Mouse (Mus musculus): ENCODE measurements around the gene 4930452B06Rik. TPM values are rescaled to one million over a fixed set of nuclear protein-coding genes. Genes with fewer than 3 reads are reported as not detected.

4930452B06Rik gene
- total and polyA plus RNA-seq, 3 experiments = not detected

DNA sequence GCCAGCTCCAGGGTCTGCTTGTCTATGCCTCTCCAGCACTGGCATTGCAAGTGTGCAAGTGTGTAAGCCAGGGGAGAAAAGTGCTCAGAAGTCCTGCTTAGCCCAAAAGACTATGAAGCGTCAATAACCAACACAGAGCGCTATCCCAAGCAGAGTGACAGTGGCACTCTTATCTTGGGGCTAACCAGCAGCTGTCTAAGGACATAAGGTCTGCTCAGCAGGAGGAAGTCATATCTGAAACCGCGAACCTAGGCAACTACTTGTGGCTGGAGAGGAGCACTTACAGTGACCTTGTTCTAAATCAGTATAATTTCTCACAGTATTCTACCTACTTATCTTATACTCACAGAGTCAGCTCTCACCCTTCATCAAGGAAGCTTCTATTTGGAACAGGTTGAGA, 214.9 kb downstream of the 4930452B06Rik start:
- Histone ChIP-seq H3K9me3 (replicated peaks; ENCODE audit: insufficient read depth, low read length) (no peaks in the 10 kb centered on the region), H3K9ac (ENCODE audit: control insufficient read depth, low read depth, low read length, poor library complexity, severe bottlenecking) (no peak overlapping the region), H3K36me3 (ENCODE audit: control insufficient read depth in 1 of 2, insufficient read depth in 2 of 2, low read length in 2 of 2) (no peaks in the 10 kb centered on the region), H3K27ac (ENCODE audit: control insufficient read depth, low read depth, low read length) (no peak overlapping the region), H3K4me3 (ENCODE audit: control insufficient read depth in 1 of 2, insufficient read depth in 1 of 2, low read depth in 2 of 2, low read length in 2 of 2) (no peak overlapping the region), H3K27me3 (ENCODE audit: control insufficient read depth in 1 of 2, insufficient read depth in 2 of 2, low read length in 2 of 2) (no peaks in the 10 kb centered on the region), H3K79me2 (ENCODE audit: control insufficient read depth, insufficient read depth, low read length, poor library complexity) (no peaks in the 10 kb centered on the region), H3K4me1 (ENCODE audit: control insufficient read depth in 1 of 2, insufficient read depth in 2 of 2, low read length in 2 of 2) (no peaks in the 10 kb centered on the region)
- no peak for TF ChIP-seq USF1 (IDR thresholded peaks at IDR 0.05; ENCODE audit: low read depth, low read length)
- TF ChIP-seq JUND (IDR thresholded peaks at IDR 0.05; ENCODE audit: low read depth, low read length) = no peak
- no peak for TF ChIP-seq MXI1 (IDR thresholded peaks at IDR 0.05; ENCODE audit: low read depth, low read length)
- DNase-seq (ENCODE audit: low read depth, low spot score) = no peak

- H3K9ac ChIP-seq (ENCODE audit: control insufficient read depth, low read depth, low read length, poor library complexity, severe bottlenecking) = no peak overlapping the region
- no peaks in the 10 kb centered on the region for H3K79me2 ChIP-seq (ENCODE audit: control insufficient read depth, insufficient read depth, low read length, poor library complexity)
- no peak for DNase-seq (ENCODE audit: low read depth, low spot score)
- TF ChIP-seq MYC (IDR thresholded peaks at IDR 0.05; ENCODE audit: low read depth, low read length) (no peak), UBTF (IDR thresholded peaks at IDR 0.05; ENCODE audit: borderline replicate concordance, insufficient read depth, low read depth, low read length) (no peak), JUND (IDR thresholded peaks at IDR 0.05; ENCODE audit: low read depth, low read length) (no peak), ELF1 (IDR thresholded peaks at IDR 0.05; ENCODE audit: low read depth, low read length) (no peak), MAX (IDR thresholded peaks at IDR 0.05; ENCODE audit: low read length) (no peak), TCF12 (IDR thresholded peaks at IDR 0.05; ENCODE audit: low read depth, low read length) (no peak), RCOR1 (IDR thresholded peaks at IDR 0.05; ENCODE audit: low read depth, low read length) (no peak), MEF2A (IDR thresholded peaks at IDR 0.05; ENCODE audit: extremely low read depth, insufficient replicate concordance, low read depth, low read length, poor library complexity, severe bottlenecking) (no peak), MAFK (IDR thresholded peaks at IDR 0.05; ENCODE audit: borderline replicate concordance, low read depth, low read length) (no peak)
- no peaks in the 10 kb centered on the region for H3K4me1 ChIP-seq (ENCODE audit: control insufficient read depth in 1 of 2, insufficient read depth in 2 of 2, low read length in 2 of 2)
- no peaks in the 10 kb centered on the region for H3K27me3 ChIP-seq (ENCODE audit: control insufficient read depth in 1 of 2, insufficient read depth in 2 of 2, low read length in 2 of 2)
- no peaks in the 10 kb centered on the region for H3K9me3 ChIP-seq (replicated peaks; ENCODE audit: insufficient read depth, low read length)
- no peak overlapping the region for H3K4me3 ChIP-seq (ENCODE audit: control insufficient read depth in 1 of 2, insufficient read depth in 1 of 2, low read depth in 2 of 2, low read length in 2 of 2)
- H3K36me3 ChIP-seq (ENCODE audit: control insufficient read depth in 1 of 2, insufficient read depth in 2 of 2, low read length in 2 of 2) = no peaks in the 10 kb centered on the region
- H3K27ac ChIP-seq (ENCODE audit: control insufficient read depth, low read depth, low read length) = no peak overlapping the region
Measured at GRCm38 (mm10) chr14:8450342-8450741, 215.7 kb downstream of the 4930452B06Rik start.

DNA sequence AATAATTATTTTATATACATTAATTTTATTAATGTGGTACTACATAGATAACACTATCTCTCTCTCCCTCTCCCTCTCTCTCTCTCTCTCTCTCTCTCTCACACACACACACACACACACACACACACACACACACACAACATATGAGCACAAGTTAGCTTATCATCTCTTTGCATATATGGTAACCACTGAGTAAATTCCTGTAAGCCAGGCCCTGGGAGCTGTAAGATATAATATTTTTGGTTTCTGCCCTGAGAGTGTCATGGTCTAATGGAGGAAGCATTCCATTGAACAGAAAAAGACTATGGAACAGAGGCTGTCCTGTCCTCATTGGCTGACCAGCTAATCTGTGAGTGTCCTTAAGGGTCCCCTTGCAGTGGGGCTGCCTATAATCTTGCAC, 216.7 kb downstream of the 4930452B06Rik start:
- Histone ChIP-seq H3K27ac (ENCODE audit: control insufficient read depth, low read depth, low read length) (no peak overlapping the region), H3K79me2 (ENCODE audit: control insufficient read depth, insufficient read depth, low read length, poor library complexity) (no peaks in the 10 kb centered on the region), H3K27me3 (ENCODE audit: control insufficient read depth in 1 of 2, insufficient read depth in 2 of 2, low read length in 2 of 2) (no peaks in the 10 kb centered on the region), H3K36me3 (ENCODE audit: control insufficient read depth in 1 of 2, insufficient read depth in 2 of 2, low read length in 2 of 2) (no peaks in the 10 kb centered on the region), H3K9ac (ENCODE audit: control insufficient read depth, low read depth, low read length, poor library complexity, severe bottlenecking) (no peak overlapping the region), H3K9me3 (replicated peaks; ENCODE audit: insufficient read depth, low read length) (no peaks in the 10 kb centered on the region), H3K4me3 (ENCODE audit: control insufficient read depth in 1 of 2, insufficient read depth in 1 of 2, low read depth in 2 of 2, low read length in 2 of 2) (no peak overlapping the region), H3K4me1 (ENCODE audit: control insufficient read depth in 1 of 2, insufficient read depth in 2 of 2, low read length in 2 of 2) (no peaks in the 10 kb centered on the region)
- no peak for TF ChIP-seq NELFE (IDR thresholded peaks at IDR 0.05; ENCODE audit: low read depth, low read length)
- TF ChIP-seq MAZ (IDR thresholded peaks at IDR 0.05; ENCODE audit: low read depth, low read length) = no peak
- TF ChIP-seq GABPA (IDR thresholded peaks at IDR 0.05; ENCODE audit: low read depth, low read length) = no peak
- TF ChIP-seq CHD1 (IDR thresholded peaks at IDR 0.05; ENCODE audit: low read depth, low read length) = no peak
- no peak for TF ChIP-seq SMC3 (IDR thresholded peaks at IDR 0.05; ENCODE audit: low read depth, low read length)
- TF ChIP-seq HCFC1 (IDR thresholded peaks at IDR 0.05; ENCODE audit: low read depth, low read length) = no peak
- no peak for DNase-seq (ENCODE audit: low read depth, low spot score)
